In the genomic region with DNA sequence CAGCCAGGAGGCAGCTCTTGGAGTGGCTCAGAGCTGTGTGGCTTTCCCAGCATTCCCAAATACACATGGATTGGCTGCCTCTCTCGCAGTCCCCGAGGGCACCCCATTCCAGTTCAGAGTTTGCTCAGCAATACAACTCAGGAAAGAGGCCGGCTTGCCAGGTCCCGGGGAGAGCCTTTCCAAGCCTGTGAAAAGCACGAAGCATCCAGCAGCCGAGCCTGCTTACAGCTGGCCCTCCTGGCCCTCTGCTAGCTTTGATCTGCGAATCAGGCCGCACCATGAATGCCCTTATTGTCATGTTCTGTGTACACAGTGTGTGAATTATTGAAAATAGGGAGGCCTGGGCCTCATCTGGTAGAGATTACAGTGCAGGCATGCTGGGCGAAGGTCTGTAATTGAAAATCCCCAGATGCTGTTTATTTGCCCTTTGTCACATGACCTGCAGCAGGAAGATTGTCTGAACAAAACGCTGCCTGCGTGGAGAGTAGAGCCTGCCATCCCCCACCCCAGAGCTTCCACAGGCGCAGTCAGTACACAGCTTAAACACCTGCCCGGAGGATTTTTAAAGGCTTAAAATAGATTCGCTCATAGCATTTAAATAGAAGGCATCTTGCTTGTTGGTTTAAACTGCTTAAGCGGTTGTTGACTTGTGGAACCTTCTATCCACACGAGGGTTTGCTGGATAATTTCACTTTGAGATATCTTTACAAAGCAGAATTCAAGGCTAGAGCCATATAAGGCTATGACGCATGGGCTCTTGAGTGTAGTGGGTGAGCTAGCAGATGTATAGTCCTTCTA, we compare ENCODE assay signal across 8 mouse cellular contexts.
A peak's percentile ranks its signal among the peaks of the same experiment; 100 is the strongest.
DNase-seq lines count a peak whose midpoint lies in the region; ATAC-seq and TF ChIP-seq lines count a peak whose summit lies in the region.

No protein-coding gene starts in this region.

- ATAC-seq in embryonic facial prominence, embryonic 14.5 days (ENCODE audit: low read depth) = peak; percentile 88
- peak; percentile 89 for ATAC-seq in midbrain, embryonic 11.5 days (ENCODE audit: low FRiP score)

- H3K79me2 ChIP-seq in heart, adult 2 months (replicated peaks; ENCODE audit: control insufficient read depth, insufficient read depth, low read length) = peaks cover 3% of the 10 kb centered on the region

- no peak for TF ChIP-seq POLR2A in heart, adult 2 months (IDR thresholded peaks at IDR 0.05; ENCODE audit: insufficient read depth, low read depth, low read length)

- no peak for TF ChIP-seq CTCF in E14TG2a.4 (conservative IDR thresholded peaks at IDR 0.05; ENCODE audit: low read length)
- TF ChIP-seq CTCF in heart, adult 2 months (IDR thresholded peaks at IDR 0.05) = no peak

- DNase-seq in embryonic facial prominence, embryonic 14.5 days (ENCODE audit: low spot score) = peak; percentile 91
- peak; percentile 70 to 76 for DNase-seq in heart, adult 2 months
- peak; percentile 73 for DNase-seq in kidney, adult 11 months
- peak; percentile 87 for DNase-seq in left cerebral cortex, postnatal 4 days
- peak; percentile 95 for DNase-seq in midbrain, embryonic 11.5 days (ENCODE audit: low spot score, missing footprints)
- peak; percentile 55 for DNase-seq in right cerebral cortex, postnatal 4 days
- DNase-seq in c-Kit-positive CD71-positive TER-119-positive erythroid progenitor cells, embryonic 14.5 days (ENCODE audit: low spot score) = no peak

- no peaks in the 10 kb centered on the region for H3K9me3 ChIP-seq in E14TG2a.4 (ENCODE audit: low read length)
- no peaks in the 10 kb centered on the region for H3K9me3 ChIP-seq in embryonic facial prominence, embryonic 14.5 days (ENCODE audit: control insufficient read depth, low read length)
- H3K9me3 ChIP-seq in midbrain, embryonic 11.5 days (ENCODE audit: control insufficient read depth, low read length) = no peaks in the 10 kb centered on the region

- H3K27me3 ChIP-seq in E14TG2a.4 (ENCODE audit: insufficient read depth, low read length) = no peaks in the 10 kb centered on the region
- no peaks in the 10 kb centered on the region for H3K27me3 ChIP-seq in embryonic facial prominence, embryonic 14.5 days (replicated peaks; ENCODE audit: control insufficient read depth, insufficient read depth, low read length)
- no peaks in the 10 kb centered on the region for H3K27me3 ChIP-seq in heart, adult 2 months (ENCODE audit: control insufficient read depth, insufficient read depth, low read length)
- 0 out of 2 replicates have a peak, but pooled peaks cover 3% of the 10 kb centered on the region for H3K27me3 ChIP-seq in midbrain, embryonic 11.5 days (ENCODE audit: control insufficient read depth, insufficient read depth, low read length)

- H3K4me2 ChIP-seq in embryonic facial prominence, embryonic 14.5 days (ENCODE audit: low read depth, low read length) = peak overlapping the region; percentile 32
- peak overlapping the region; percentile 33 for H3K4me2 ChIP-seq in midbrain, embryonic 11.5 days

- peak overlapping the region; percentile 51 for H3K4me3 ChIP-seq in E14TG2a.4 (replicated peaks; ENCODE audit: low read length)
- H3K4me3 ChIP-seq in embryonic facial prominence, embryonic 14.5 days (ENCODE audit: low read depth, low read length) = no peak overlapping the region
- 0 out of 2 replicates have a peak overlapping the region, but pooled peaks have one; percentile 2 for H3K4me3 ChIP-seq in heart, adult 2 months
- H3K4me3 ChIP-seq in midbrain, embryonic 11.5 days (ENCODE audit: low read depth, low read length) = no peak overlapping the region

- H3K36me3 ChIP-seq in E14TG2a.4 (ENCODE audit: insufficient read depth, low read length) = peaks cover 10% of the 10 kb centered on the region
- no peaks in the 10 kb centered on the region for H3K36me3 ChIP-seq in embryonic facial prominence, embryonic 14.5 days (ENCODE audit: control insufficient read depth, insufficient read depth, low read length)
- H3K36me3 ChIP-seq in heart, adult 2 months (ENCODE audit: control insufficient read depth, insufficient read depth, low read length) = peaks cover 7% of the 10 kb centered on the region
- no peaks in the 10 kb centered on the region for H3K36me3 ChIP-seq in midbrain, embryonic 11.5 days (ENCODE audit: control insufficient read depth, insufficient read depth, low read length)

- H3K27ac ChIP-seq in embryonic facial prominence, embryonic 14.5 days (replicated peaks; ENCODE audit: low read depth, low read length) = peak overlapping the region; percentile 76
- H3K27ac ChIP-seq in heart, adult 2 months = peak overlapping the region; percentile 81
- H3K27ac ChIP-seq in midbrain, embryonic 11.5 days (ENCODE audit: low read depth, low read length) = peak overlapping the region; percentile 85

- 0 out of 2 replicates have a peak overlapping the region, but pooled peaks have one; percentile 17 for H3K9ac ChIP-seq in embryonic facial prominence, embryonic 14.5 days (ENCODE audit: low read depth, low read length)
- no peak overlapping the region; the same call in 1 of the 2 replicates for H3K9ac ChIP-seq in heart, adult 2 months (ENCODE audit: low read depth, low read length)
- peak overlapping the region; percentile 18; the same call in 1 of the 2 replicates for H3K9ac ChIP-seq in midbrain, embryonic 11.5 days (ENCODE audit: low read length)

- peaks cover 96% of the 10 kb centered on the region for H3K4me1 ChIP-seq in E14TG2a.4 (replicated peaks; ENCODE audit: low read depth, low read length)
- peaks cover 58% of the 10 kb centered on the region for H3K4me1 ChIP-seq in embryonic facial prominence, embryonic 14.5 days (ENCODE audit: control insufficient read depth, insufficient read depth, low read length)
- peaks cover 14% of the 10 kb centered on the region for H3K4me1 ChIP-seq in heart, adult 2 months (ENCODE audit: control insufficient read depth, insufficient read depth, low read length)
- peaks cover 60% of the 10 kb centered on the region for H3K4me1 ChIP-seq in midbrain, embryonic 11.5 days (ENCODE audit: control insufficient read depth, insufficient read depth, low read length)

- TF ChIP-seq EP300 in heart, adult 2 months (IDR thresholded peaks at IDR 0.05; ENCODE audit: insufficient read depth, low read depth, low read length) = 0 out of 2 replicates have a peak, but pooled peaks have one; percentile 30

- intact Hi-C loops in heart, adult 2 months (cut with DNase I) = loop anchor here (5.0 kb wide), 1 partner anchor 129 kb away; no protein-coding TSS in a partner anchor
- intact Hi-C loops in left cerebral cortex, postnatal 4 days (cut with DNase I) = no loop called here

- 6% methylated on average over 17 of the region's 17 CpGs for WGBS in embryonic facial prominence, embryonic 14.5 days
- 20% methylated on average over 17 of the region's 17 CpGs for WGBS in heart, adult 2 months
- WGBS in midbrain, embryonic 11.5 days = 14% methylated on average over 17 of the region's 17 CpGs

Comparison
In these comparisons a context has a peak if more than half of its experiments do, and no peak if none do; other contexts are left out.
1. H3K4me3 ChIP-seq: peak in E14TG2a.4 (single experiment) and heart, adult 2 months (single experiment); none in embryonic facial prominence, embryonic 14.5 days (single experiment) and midbrain, embryonic 11.5 days (single experiment).
2. Peak in every context shown above with its lines, with median percentiles within 50 percentile points of each other: H3K27ac ChIP-seq.